ENCODE assay signal across 8 mouse cellular contexts in the genomic region with DNA sequence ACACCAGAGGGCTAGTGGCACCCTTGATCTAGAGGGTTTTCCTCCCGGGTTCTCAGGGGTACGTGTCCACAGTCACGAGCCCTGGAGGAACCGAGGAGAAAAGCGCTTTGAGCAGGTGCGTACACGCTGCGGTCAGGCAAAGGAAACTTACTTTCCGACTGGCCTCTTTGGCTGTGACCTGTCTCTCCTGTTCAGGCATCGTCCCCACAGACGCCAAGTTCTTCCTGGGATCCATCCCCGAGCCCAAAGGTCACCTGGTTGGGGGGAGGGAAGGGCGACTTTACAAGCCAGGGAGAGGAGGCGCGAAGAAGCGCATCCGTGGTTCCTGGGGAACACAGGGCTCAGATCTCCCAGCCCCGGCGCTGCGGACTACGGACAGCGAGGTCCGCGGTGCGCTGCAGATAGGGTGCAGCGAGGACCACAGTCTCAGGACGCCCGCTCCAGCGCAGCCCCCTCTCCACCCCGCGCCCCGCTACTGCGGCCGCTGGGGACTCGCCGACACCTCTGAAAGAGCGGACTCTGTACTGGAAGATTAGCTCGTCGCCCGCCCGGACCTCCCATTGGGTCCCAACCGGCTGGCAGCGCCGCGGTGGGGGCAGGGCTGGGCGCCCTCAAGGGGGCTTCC. TPM values are rescaled to one million over a fixed set of nuclear protein-coding genes. Genes with fewer than 3 reads are reported as not detected.
DNase-seq lines count a peak whose midpoint lies in the region; ATAC-seq and TF ChIP-seq lines count a peak whose summit lies in the region.

A gene (minus strand): TSS at position 485 of the 625 bp plus-strand sequence.

- no peak for DNase-seq in gastrocnemius, adult 2 months
- no peak for DNase-seq in gastrocnemius, postnatal 36 days
- no peak for DNase-seq in embryonic facial prominence, embryonic 10.5 days (ENCODE audit: low spot score)
- DNase-seq in liver, embryonic 11.5 days (ENCODE audit: low spot score) = no peak
- peak; percentile 37 for DNase-seq in retina, embryonic 14.5 days (ENCODE audit: low spot score)
- no peak for DNase-seq in cerebellum, adult 9-11 months

- no peaks in the 10 kb centered on the region for H3K9me3 ChIP-seq in embryonic facial prominence, embryonic 10.5 days
- H3K9me3 ChIP-seq in hindbrain, embryonic 16.5 days (ENCODE audit: control insufficient read depth, low read length) = no peaks in the 10 kb centered on the region
- no peaks in the 10 kb centered on the region for H3K9me3 ChIP-seq in liver, embryonic 11.5 days (ENCODE audit: control insufficient read depth, low read length)

- intact Hi-C loops in gastrocnemius, adult 2 months (cut with DNase I) = loop anchor here (1.0 to 10.0 kb wide), 2 partner anchors 106 to 315 kb away; a partner anchor contains a TSS
- intact Hi-C loops in gastrocnemius, postnatal 36 days (cut with DNase I) = loop anchor here (5.0 kb wide), 2 partner anchors 107 to 122 kb away; a partner anchor contains a TSS

- no peak; the same call in 1 of the 2 replicates for TF ChIP-seq CTCF in gastrocnemius, adult 2 months (IDR thresholded peaks at IDR 0.05)
- no peak for TF ChIP-seq CTCF in C2C12 (IDR thresholded peaks at IDR 0.05; ENCODE audit: control insufficient read depth, insufficient read depth, insufficient read length)

- peak within 1 kb of the TSS; percentile 69 for H3ac ChIP-seq in C2C12 (ENCODE audit: control insufficient read depth, insufficient read length, low read depth)

- peaks cover 12% of the 10 kb centered on the region for H3K4me1 ChIP-seq in embryonic facial prominence, embryonic 10.5 days
- peaks cover 7% of the 10 kb centered on the region for H3K4me1 ChIP-seq in hindbrain, embryonic 16.5 days (ENCODE audit: control insufficient read depth, insufficient read depth, low read depth, low read length)
- H3K4me1 ChIP-seq in liver, embryonic 11.5 days (replicated peaks; ENCODE audit: control insufficient read depth, insufficient read depth, low read length) = peaks cover 26% of the 10 kb centered on the region

- peaks cover 19% of the 10 kb centered on the region for H3K27me3 ChIP-seq in C2C12 (ENCODE audit: control insufficient read depth, insufficient read depth, insufficient read length)
- peaks cover 28% of the 10 kb centered on the region for H3K27me3 ChIP-seq in embryonic facial prominence, embryonic 10.5 days (replicated peaks; ENCODE audit: low read depth, poor library complexity, severe bottlenecking)
- H3K27me3 ChIP-seq in hindbrain, embryonic 16.5 days (replicated peaks; ENCODE audit: control insufficient read depth, insufficient read depth, low read length) = no peaks in the 10 kb centered on the region
- no peaks in the 10 kb centered on the region for H3K27me3 ChIP-seq in liver, embryonic 11.5 days (replicated peaks; ENCODE audit: control insufficient read depth, insufficient read depth, low read length)

- H3K9ac ChIP-seq in hindbrain, embryonic 16.5 days (ENCODE audit: low read depth, low read length) = peak within 1 kb of the TSS; percentile 67
- H3K9ac ChIP-seq in liver, embryonic 11.5 days (ENCODE audit: low read depth, low read length) = peak within 1 kb of the TSS; percentile 76

- under 1% methylated on average over 45 of the region's 46 CpGs for WGBS in embryonic facial prominence, embryonic 10.5 days
- under 1% methylated on average over 42 of the region's 46 CpGs for WGBS in hindbrain, embryonic 16.5 days
- 1% methylated on average over 42 of the region's 46 CpGs for WGBS in liver, embryonic 11.5 days

- H3K4me3 ChIP-seq in gastrocnemius, adult 2 months = peak within 1 kb of the TSS; percentile 88
- H3K4me3 ChIP-seq in C2C12 (ENCODE audit: insufficient read depth, poor library complexity, severe bottlenecking) = peak within 1 kb of the TSS; percentile 71
- peak within 1 kb of the TSS; percentile 75 for H3K4me3 ChIP-seq in embryonic facial prominence, embryonic 10.5 days
- H3K4me3 ChIP-seq in hindbrain, embryonic 16.5 days (ENCODE audit: low read length) = peak within 1 kb of the TSS; percentile 66
- peak within 1 kb of the TSS; percentile 84 for H3K4me3 ChIP-seq in liver, embryonic 11.5 days (ENCODE audit: low read depth, low read length)

- H3K4me2 ChIP-seq in hindbrain, embryonic 16.5 days (ENCODE audit: low read length) = peak within 1 kb of the TSS; percentile 91
- H3K4me2 ChIP-seq in liver, embryonic 11.5 days = peak within 1 kb of the TSS; percentile 89

- H3K79me2 ChIP-seq in C2C12 (ENCODE audit: control insufficient read depth, insufficient read depth) = peaks cover 31% of the 10 kb centered on the region

- H3K27ac ChIP-seq in gastrocnemius, adult 2 months = peak within 1 kb of the TSS; percentile 86
- H3K27ac ChIP-seq in embryonic facial prominence, embryonic 10.5 days (replicated peaks) = peak within 1 kb of the TSS; percentile 79
- peak within 1 kb of the TSS; percentile 25; the same call in 1 of the 2 replicates for H3K27ac ChIP-seq in hindbrain, embryonic 16.5 days (ENCODE audit: low read depth, low read length)
- peak within 1 kb of the TSS; percentile 89 for H3K27ac ChIP-seq in liver, embryonic 11.5 days (ENCODE audit: low read depth, low read length)

- ATAC-seq in hindbrain, embryonic 16.5 days = peak; percentile 92
- ATAC-seq in liver, embryonic 11.5 days (replicated peaks; ENCODE audit: low FRiP score) = peak; percentile 81

- H3K36me3 ChIP-seq in C2C12 (ENCODE audit: control insufficient read depth, insufficient read depth) = peaks cover 27% of the 10 kb centered on the region
- peaks cover 30% of the 10 kb centered on the region for H3K36me3 ChIP-seq in embryonic facial prominence, embryonic 10.5 days (replicated peaks)
- peaks cover under 1% of the 10 kb centered on the region for H3K36me3 ChIP-seq in hindbrain, embryonic 16.5 days (ENCODE audit: control insufficient read depth, insufficient read depth, low read length)
- peaks cover 8% of the 10 kb centered on the region for H3K36me3 ChIP-seq in liver, embryonic 11.5 days (ENCODE audit: control insufficient read depth, insufficient read depth, low read length)

- H3K79me3 ChIP-seq in C2C12 (ENCODE audit: low read depth) = peaks cover 17% of the 10 kb centered on the region

TF ChIP-seq in C2C12, 6 proteins besides CTCF, POLR2A, EP300 and RAD21:
- TF ChIP-seq MAX (IDR thresholded peaks at IDR 0.05) = no peak
- TF ChIP-seq CEBPB (IDR thresholded peaks at IDR 0.05; ENCODE audit: low read depth) = no peak
- TF ChIP-seq USF1 (IDR thresholded peaks at IDR 0.05; ENCODE audit: low read depth) = no peak
- no peak for TF ChIP-seq MYOD1 (IDR thresholded peaks at IDR 0.05; ENCODE audit: control insufficient read depth, insufficient read length, low read depth)
- TF ChIP-seq FOSL1 (IDR thresholded peaks at IDR 0.05; ENCODE audit: insufficient read depth, low read length, poor library complexity, severe bottlenecking) = no peak
- TF ChIP-seq MYOG (IDR thresholded peaks at IDR 0.05; ENCODE audit: control insufficient read depth, extremely low read depth, insufficient read length) = no peak

RNA-seq across cellular contexts. Expression of the gene that starts here (rescaled TPM):
- under 1 TPM in 1 of 2 experiments, not detected in 1; 0.06 TPM for total RNA-seq in gastrocnemius, adult 2 months (2021)
- under 1 TPM in 1 of 2 experiments, not detected in 1; 0.05 TPM for total RNA-seq in gastrocnemius, postnatal 36 days (2021)
- polyA plus RNA-seq in C2C12 (2012; fragmentation: generic; extraction: Trizol) = 0.04 TPM
- polyA plus RNA-seq in embryonic facial prominence, embryonic 10.5 days (2016; fragmentation: Nextera tagmentation; extraction: Ambion mirVana) = 1.9 and 2.1 TPM in 2 replicates
- polyA plus RNA-seq in hindbrain, embryonic 16.5 days (2015; fragmentation: Nextera tagmentation; extraction: Ambion mirVana) = 1.8 and 1.9 TPM in 2 replicates
- polyA plus RNA-seq in liver, embryonic 11.5 days (2014; fragmentation: Nextera tagmentation; extraction: Ambion mirVana) = 24.6 and 25.1 TPM in 2 replicates

Comparison
In these comparisons a context has a peak if more than half of its experiments do, and no peak if none do; other contexts are left out.
1. H3K27ac ChIP-seq: peak in every context shown above with its lines; median percentile 89 in liver, embryonic 11.5 days; 86 in gastrocnemius, adult 2 months; 79 in embryonic facial prominence, embryonic 10.5 days; 25 in hindbrain, embryonic 16.5 days.